Mouse (Mus musculus) embryonic facial prominence, embryonic 13.5 days (tissue): ENCODE results near the gene Gm21921. TPM values are rescaled to one million over a fixed set of nuclear protein-coding genes. Genes with fewer than 3 reads are reported as not detected.
"Not testable (repeated sequence)": the region's sequence is repeated elsewhere in the genome, so short reads cannot be mapped to it uniquely, and the experiment has no call there.

Source experiments
- ATAC-seq: fragments of 200-750 bp; cut with Nextera tagmentation; 2 replicates; pipeline ENCODE4 v1.8.0; 2017; ENCODE audit warnings: low read depth; ENCODE audit not compliant: insufficient number of reproducible peaks, insufficient read depth, low FRiP score, low TSS enrichment
- H3K27ac ChIP-seq: fragments of 300-500 bp; sonication (generic); 2 replicates; pipeline ENCODE4 v1.5.1; 2015; ENCODE audit warnings: moderate library complexity, mild to moderate bottlenecking, inconsistent platforms
- H3K27me3 ChIP-seq: fragments of 300-500 bp; sonication (generic); 2 replicates; pipeline ENCODE4 v1.6.1; 2015; ENCODE audit warnings: mild to moderate bottlenecking, inconsistent platforms
- H3K36me3 ChIP-seq: fragments of 300-500 bp; sonication (generic); 2 replicates; pipeline ENCODE4 v1.6.1; 2015; ENCODE audit warnings: mild to moderate bottlenecking, inconsistent platforms
- H3K4me1 ChIP-seq: fragments of 300-500 bp; sonication (generic); 2 replicates; pipeline ENCODE4 v1.6.1; 2015; ENCODE audit warnings: inconsistent platforms
- H3K4me2 ChIP-seq: fragments of 300-500 bp; sonication (generic); 2 replicates; pipeline ENCODE4 v1.6.1; 2015; ENCODE audit warnings: moderate library complexity, mild to moderate bottlenecking, inconsistent platforms
- H3K4me3 ChIP-seq: fragments of 300-500 bp; sonication (generic); 2 replicates; pipeline ENCODE4 v1.5.1; 2015; ENCODE audit warnings: mild to moderate bottlenecking, inconsistent platforms
- H3K9ac ChIP-seq: fragments of 300-500 bp; sonication (generic); 2 replicates; pipeline ENCODE4 v1.6.1; 2015; ENCODE audit warnings: mild to moderate bottlenecking, inconsistent platforms
- H3K9me3 ChIP-seq: fragments of 300-500 bp; sonication (generic); 2 replicates; pipeline ENCODE4 v1.6.1; 2016; ENCODE audit warnings: inconsistent platforms
- WGBS: fragments of 180-500 bp; shearing (Covaris S2); methylation state at CpG from one replicate; pipeline ENCODE4 v1.1.7; 2015; ENCODE audit warnings: mixed read lengths; 5-methylcytosine and 5-hydroxymethylcytosine counted together
- polyA plus RNA-seq: library from polyadenylated mRNA; unstranded; fragments of >200 nt; fragmentation: Nextera tagmentation; extraction: Ambion mirVana; gene quantifications from 2 replicates; pipeline ENCODE4 v1.2.1, GENCODE M21; 2015

The Gm21921 gene
- not detected in 2 replicates for polyA plus RNA-seq

GRCm38 (mm10) chrY:24796143-24796542, at the start of gene Gm21921:
Gene Gm21921 (minus strand): TSS chrY:24796243.
- H3K4me1 ChIP-seq, H3K9ac ChIP-seq, H3K9me3 ChIP-seq, H3K27ac ChIP-seq, H3K4me2 ChIP-seq, H3K4me3 ChIP-seq, ATAC-seq, H3K36me3 ChIP-seq, H3K27me3 ChIP-seq: not testable (repeated sequence)
- no CpG with 5 or more reads among the region's 2 CpGs for WGBS
